Mouse (Mus musculus) heart, adult 18-20 months (tissue): Measurements from ENCODE around the gene Wdr70. TPM values are rescaled to one million over a fixed set of nuclear protein-coding genes. Genes with fewer than 3 reads are reported as not detected.

ENCODE experiments used
- DNase-seq, 2 experiments: peaks; one replicate each; pipeline ENCODE4 v3.0.0; 2021 to 2022; ENCODE audit warnings: mixed read lengths in 1 of 2
- total RNA-seq, 2 experiments: library from RNA; stranded (reverse); gene quantifications; 2 replicates each; pipeline ENCODE4 v1.2.3; 2021

Wdr70 gene
- total RNA-seq, 2 experiments from 2014 or later = 20.5 to 21.6 TPM

- DNase-seq = peak; percentile 19 to 28
Measured at GRCm38 (mm10) chr15:7934580-7934979, 164.4 kb downstream of the Wdr70 start.

- peak; percentile 24 to 33 for DNase-seq
Measured at GRCm38 (mm10) chr15:7934105-7934504, 164.9 kb downstream of the Wdr70 start.

GRCm38 (mm10) chr15:7931605-7932008 is 167.4 kb downstream of the Wdr70 start:
- DNase-seq = peak; percentile 84 to 93

- DNase-seq = no peak
Measured at GRCm38 (mm10) chr15:7925382-7925781, 173.6 kb downstream of the Wdr70 start.

GRCm38 (mm10) chr15:7923281-7923680 is 175.7 kb downstream of the Wdr70 start:
- DNase-seq = no peak

- no peak for DNase-seq
Measured at GRCm38 (mm10) chr15:7922291-7923037, 176.5 kb downstream of the Wdr70 start.

GRCm38 (mm10) chr15:7921124-7921523 is 177.9 kb downstream of the Wdr70 start:
- DNase-seq = no peak

GRCm38 (mm10) chr15:7906491-7907035 is 192.4 kb downstream of the Wdr70 start:
- DNase-seq = no peak

- no peak for DNase-seq
Measured at GRCm38 (mm10) chr15:7899286-7899685, 199.7 kb downstream of the Wdr70 start.

GRCm38 (mm10) chr15:7891547-7892282 is 207.3 kb downstream of the Wdr70 start:
- no peak for DNase-seq

GRCm38 (mm10) chr15:7890286-7890685 is 208.7 kb downstream of the Wdr70 start:
- DNase-seq = no peak

GRCm38 (mm10) chr15:7889362-7889674 is 209.7 kb downstream of the Wdr70 start:
- no peak for DNase-seq

GRCm38 (mm10) chr15:7888617-7889361 is 210.2 kb downstream of the Wdr70 start:
- no peak for DNase-seq

- no peak for DNase-seq
Measured at GRCm38 (mm10) chr15:7886591-7886990, 212.4 kb downstream of the Wdr70 start.

GRCm38 (mm10) chr15:7885106-7885505 is 213.9 kb downstream of the Wdr70 start:
- DNase-seq = no peak

- DNase-seq = no peak
Measured at GRCm38 (mm10) chr15:7884181-7884580, 214.8 kb downstream of the Wdr70 start.

GRCm38 (mm10) chr15:7879956-7880355 is 219.1 kb downstream of the Wdr70 start:
- no peak for DNase-seq

- no peak for DNase-seq
Measured at GRCm38 (mm10) chr15:7878861-7879260, 220.1 kb downstream of the Wdr70 start.

GRCm38 (mm10) chr15:7877560-7878467 is 221.2 kb downstream of the Wdr70 start:
- peak; percentile 25 to 37 for DNase-seq

- peak; percentile 14 to 29 for DNase-seq
Measured at GRCm38 (mm10) chr15:7875879-7876278, 223.1 kb downstream of the Wdr70 start.

- no peak for DNase-seq
Measured at GRCm38 (mm10) chr15:7872473-7872872, 226.5 kb downstream of the Wdr70 start.

- DNase-seq = no peak
Measured at GRCm38 (mm10) chr15:7865305-7865704, 233.7 kb downstream of the Wdr70 start.
